Mouse (Mus musculus) heart, embryonic 14.5 days (tissue): ENCODE data around the gene Aff3. TPM values are rescaled to one million over a fixed set of nuclear protein-coding genes. Genes with fewer than 3 reads are reported as not detected.

Source experiments
- ATAC-seq: fragments of 200-750 bp; cut with Nextera tagmentation; 2 replicates; pipeline ENCODE4 v1.8.0; 2017; ENCODE audit warnings: low read depth, moderate TSS enrichment; ENCODE audit not compliant: insufficient number of reproducible peaks, insufficient read depth, low FRiP score
- H3K27ac ChIP-seq, 2 experiments: fragments of 200-500 bp in 1 of 2; fragments of 300-500 bp in 1 of 2; sonication (generic) in 1 of 2; replicated peaks in 1 of 2; 2 replicates each; pipeline ENCODE4 v1.5.1; 2012 to 2014; ENCODE audit warnings: low read depth in 2 of 2, low read length in 2 of 2, control low read depth in 1 of 2, mild to moderate bottlenecking in 1 of 2, mixed read lengths in 1 of 2; ENCODE audit not compliant: control insufficient read depth in 1 of 2, insufficient read depth in 1 of 2
- H3K27me3 ChIP-seq: fragments of 300-500 bp; sonication (generic); 2 replicates; pipeline ENCODE4 v1.6.1; 2014; ENCODE audit warnings: mild to moderate bottlenecking, low read length, control low read depth; ENCODE audit not compliant: control insufficient read depth, insufficient read depth
- H3K36me3 ChIP-seq: fragments of 300-500 bp; sonication (generic); 2 replicates; pipeline ENCODE4 v1.6.1; 2014; ENCODE audit warnings: mild to moderate bottlenecking, control low read depth, low read length, mixed read lengths; ENCODE audit not compliant: control insufficient read depth, insufficient read depth
- H3K4me1 ChIP-seq, 2 experiments: fragments of 200-500 bp in 1 of 2; fragments of 300-500 bp in 1 of 2; sonication (generic) in 1 of 2; 2 replicates each; pipeline ENCODE4 v1.6.1; 2012 to 2014; ENCODE audit warnings: low read length in 2 of 2, control low read depth in 1 of 2, mixed read lengths in 1 of 2; ENCODE audit not compliant: control insufficient read depth in 2 of 2, insufficient read depth in 2 of 2
- H3K4me2 ChIP-seq: fragments of 300-500 bp; sonication (generic); 2 replicates; pipeline ENCODE4 v1.6.1; 2014; ENCODE audit warnings: mild to moderate bottlenecking, low read length
- H3K4me3 ChIP-seq, 2 experiments: fragments of 200-500 bp in 1 of 2; fragments of 300-500 bp in 1 of 2; sonication (generic) in 1 of 2; 2 replicates each; pipeline ENCODE4 v1.5.1; 2012 to 2014; ENCODE audit warnings: low read length in 2 of 2, mild to moderate bottlenecking in 2 of 2, control low read depth in 1 of 2, low read depth in 1 of 2, moderate library complexity in 1 of 2; ENCODE audit not compliant: control insufficient read depth in 1 of 2, insufficient read depth in 1 of 2
- H3K9ac ChIP-seq: fragments of 300-500 bp; sonication (generic); 2 replicates; pipeline ENCODE4 v1.6.1; 2014; ENCODE audit warnings: mild to moderate bottlenecking, low read length
- H3K9me3 ChIP-seq: fragments of 300-500 bp; sonication (generic); 2 replicates; pipeline ENCODE4 v1.6.1; 2016; ENCODE audit warnings: low read length, control low read depth; ENCODE audit not compliant: control insufficient read depth
- WGBS: fragments of 180-500 bp; shearing (Covaris S2); extraction: QIAGEN DNeasy Blood & Tissue Kit; methylation state at CpG from one replicate; pipeline ENCODE4 v1.1.7; 2014; 5-methylcytosine and 5-hydroxymethylcytosine counted together
- polyA plus RNA-seq: library from polyadenylated mRNA; unstranded; fragments of >200 nt; fragmentation: Nextera tagmentation; extraction: Ambion mirVana; gene quantifications from 2 replicates; pipeline ENCODE4 v1.2.1, GENCODE M21; 2014

The Aff3 gene
- polyA plus RNA-seq, 1 experiment from 2014 or later = 4.1 TPM

- no peaks in the 10 kb centered on the region for H3K9me3 ChIP-seq
- H3K27ac ChIP-seq = no peak overlapping the region
- H3K36me3 ChIP-seq = no peaks in the 10 kb centered on the region
- peaks cover 0 to 9% of the 10 kb centered on the region in 2 experiments; a peak in 1 of 4 replicates for H3K4me1 ChIP-seq
- no peak overlapping the region for H3K4me3 ChIP-seq
- ATAC-seq = no peak
- no peak overlapping the region for H3K9ac ChIP-seq
- H3K4me2 ChIP-seq = no peak overlapping the region
- 85% methylated on average over 16 of the region's 16 CpGs for whole genome bisulfite sequencing
- H3K27me3 ChIP-seq = peaks cover 28% of the 10 kb centered on the region
Observed at GRCm38 (mm10) chr1:38632461-38633180, 32.1 kb downstream of the Aff3 start.

GRCm38 (mm10) chr1:38631501-38632279, 33.1 kb downstream of the Aff3 start:
- H3K27me3 ChIP-seq = peaks cover 28% of the 10 kb centered on the region
- no peaks in the 10 kb centered on the region for H3K9me3 ChIP-seq
- no peak overlapping the region for H3K4me2 ChIP-seq
- 55% methylated on average over 7 of the region's 7 CpGs for WGBS
- no peaks in the 10 kb centered on the region for H3K36me3 ChIP-seq
- H3K4me1 ChIP-seq = peaks cover 0 to 9% of the 10 kb centered on the region in 2 experiments; a peak in 1 of 4 replicates
- no peak overlapping the region for H3K9ac ChIP-seq
- H3K27ac ChIP-seq = no peak overlapping the region
- no peak for ATAC-seq
- no peak overlapping the region for H3K4me3 ChIP-seq

DNA sequence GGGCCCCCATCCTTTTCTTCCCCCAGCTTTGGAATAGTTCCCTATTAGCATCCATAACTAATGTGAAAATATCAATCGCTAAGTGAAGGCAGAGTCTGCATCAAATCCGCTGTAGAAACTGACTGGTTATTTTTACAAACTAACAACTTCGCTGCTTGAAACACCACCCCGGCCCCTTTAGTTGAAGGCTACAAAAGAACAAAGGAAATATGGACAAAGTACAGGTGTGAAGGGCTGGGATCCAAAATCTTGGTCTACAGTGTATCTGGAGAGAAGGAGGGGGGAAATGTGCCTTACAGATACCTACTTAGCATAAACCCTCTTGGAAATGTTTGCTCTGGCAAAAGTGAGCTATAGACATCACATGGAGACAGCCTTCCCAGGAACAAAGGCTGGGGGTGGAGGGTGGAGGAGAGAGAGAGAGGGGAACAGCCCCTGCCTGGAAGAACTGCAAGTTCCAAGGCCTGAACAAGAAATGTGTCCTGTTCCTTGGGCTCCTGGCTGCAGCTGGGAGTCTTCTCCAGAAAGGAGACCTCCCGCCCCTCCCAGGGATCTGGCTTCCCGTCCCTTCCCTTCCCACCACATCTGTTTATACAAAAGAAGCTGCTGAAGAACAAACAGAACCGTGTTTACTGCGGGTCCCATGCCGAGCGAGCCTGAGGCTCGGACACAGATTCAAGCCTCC, 35.7 kb downstream of the Aff3 start:
- Histone ChIP-seq H3K36me3 (no peaks in the 10 kb centered on the region), H3K9me3 (no peaks in the 10 kb centered on the region), H3K9ac (no peak overlapping the region), H3K4me1 (peaks cover 0 to 17% of the 10 kb centered on the region in 2 experiments; a peak in 3 of 4 replicates), H3K4me2 (no peak overlapping the region), H3K4me3 (no peak overlapping the region), H3K27ac (no peak overlapping the region), H3K27me3 (peaks cover 34% of the 10 kb centered on the region)
- ATAC-seq = no peak
- 52% methylated on average over 11 of the region's 11 CpGs for WGBS

- Histone ChIP-seq H3K9me3 (no peaks in the 10 kb centered on the region), H3K9ac (no peak overlapping the region; the same call in 1 of the 2 replicates), H3K4me1 (peaks cover 0 to 17% of the 10 kb centered on the region in 2 experiments; a peak in 3 of 4 replicates), H3K27me3 (peaks cover 34% of the 10 kb centered on the region), H3K4me3 (no peak overlapping the region), H3K4me2 (peak overlapping the region; percentile 86; the same call in 1 of the 2 replicates), H3K36me3 (no peaks in the 10 kb centered on the region), H3K27ac (no peak overlapping the region)
- no peak for ATAC-seq
- WGBS = 50% methylated on average over 8 of the region's 8 CpGs
Observed at GRCm38 (mm10) chr1:38628426-38628825, 36.3 kb downstream of the Aff3 start.

GRCm38 (mm10) chr1:38627683-38628361, 36.9 kb downstream of the Aff3 start:
- Histone ChIP-seq H3K4me3 (peak overlapping the region; percentile 76 to 79), H3K4me1 (peaks cover 0 to 14% of the 10 kb centered on the region in 2 experiments; a peak in 3 of 4 replicates), H3K27me3 (peaks cover 34% of the 10 kb centered on the region), H3K36me3 (no peaks in the 10 kb centered on the region), H3K4me2 (peak overlapping the region; percentile 86), H3K27ac (peak overlapping the region in 1 of 2 experiments; percentile 53; a peak in 3 of 4 replicates), H3K9ac (peak overlapping the region; percentile 82), H3K9me3 (no peaks in the 10 kb centered on the region)
- 2% methylated on average over 41 of the region's 42 CpGs for WGBS
- ATAC-seq = peak; percentile 60

GRCm38 (mm10) chr1:38626739-38627661, 37.8 kb downstream of the Aff3 start:
- H3K27ac ChIP-seq = peak overlapping the region in 1 of 2 experiments; percentile 53; a peak in 2 of 4 replicates
- H3K27me3 ChIP-seq = peaks cover 34% of the 10 kb centered on the region
- no peaks in the 10 kb centered on the region for H3K36me3 ChIP-seq
- H3K4me3 ChIP-seq = peak overlapping the region; percentile 76 to 79
- peak; percentile 77 for ATAC-seq
- peaks cover 0 to 14% of the 10 kb centered on the region in 2 experiments; a peak in 3 of 4 replicates for H3K4me1 ChIP-seq
- H3K4me2 ChIP-seq = peak overlapping the region; percentile 86
- no peaks in the 10 kb centered on the region for H3K9me3 ChIP-seq
- H3K9ac ChIP-seq = peak overlapping the region; percentile 82
- WGBS = under 1% methylated on average over 55 of the region's 133 CpGs
